Mouse (Mus musculus): ENCODE measurements at regions not wholly inside any gene's neighbourhood (a gene's known extent, or its start where the extent isn't known, plus 50 kb on each side); places are given as distances from the start of the nearest gene placed in this dataset.

- TF ChIP-seq MAX (IDR thresholded peaks at IDR 0.05; ENCODE audit: low read length), result no peak
- no peak for TF ChIP-seq ELF1 (IDR thresholded peaks at IDR 0.05; ENCODE audit: low read depth, low read length)
- TF ChIP-seq GABPA (IDR thresholded peaks at IDR 0.05; ENCODE audit: insufficient replicate concordance, low read depth, low read length), result no peak
- no peak for TF ChIP-seq MYC (IDR thresholded peaks at IDR 0.05; ENCODE audit: low read depth, low read length)
- TF ChIP-seq MAFK (IDR thresholded peaks at IDR 0.05; ENCODE audit: insufficient replicate concordance, low read length), result no peak
- no peak for TF ChIP-seq EP300 (IDR thresholded peaks at IDR 0.05; ENCODE audit: low read length)
- no peak for TF ChIP-seq NELFE (IDR thresholded peaks at IDR 0.05; ENCODE audit: low read depth, low read length)
- TF ChIP-seq CTCF (conservative IDR thresholded peaks at IDR 0.05 in 1 of 2, IDR thresholded peaks at IDR 0.05 in 1 of 2; ENCODE audit: low read depth in 2 of 2, low read length in 2 of 2), result no peak
- no peak for TF ChIP-seq ZNF384 (IDR thresholded peaks at IDR 0.05; ENCODE audit: low read depth, low read length)
- TF ChIP-seq POLR2A (IDR thresholded peaks at IDR 0.05; ENCODE audit: low read depth, low read length), result no peak
- TF ChIP-seq UBTF (IDR thresholded peaks at IDR 0.05; ENCODE audit: low read depth, low read length), result no peak
These were observed 101.9 kb upstream of the Abcb5 start for GRCm38 (mm10) chr12:119068079-119068478.
